Mouse (Mus musculus) lung, postnatal 25 days (tissue): ENCODE data around the gene Armh2.
"Not testable (repeated sequence)": the region's sequence is repeated elsewhere in the genome, so short reads cannot be mapped to it uniquely, and the experiment has no call there.

Experiments
- DNase-seq: peaks from one replicate; pipeline ENCODE4 v3.0.0; 2022; ENCODE audit warnings: low spot score

Gene Armh2

GRCm38 (mm10) chr13:24757820-24758564, 17.0 kb downstream of the Armh2 start:
- DNase-seq, result no peak

- peak; percentile 20 for DNase-seq
Observed at GRCm38 (mm10) chr13:24759451-24759850, 18.4 kb downstream of the Armh2 start.

- no peak for DNase-seq
Observed at GRCm38 (mm10) chr13:24760351-24760870, 19.4 kb downstream of the Armh2 start.

GRCm38 (mm10) chr13:24761083-24761402, 20.0 kb downstream of the Armh2 start:
- no peak for DNase-seq

GRCm38 (mm10) chr13:24761403-24762227, 20.6 kb downstream of the Armh2 start, which contains the start of gene Gmnn:
Gene Gmnn, minus strand, starts transcription at chr13:24761923.
- DNase-seq, result peak; percentile 87

- no peak for DNase-seq
Observed at GRCm38 (mm10) chr13:24762254-24762653, 21.2 kb downstream of the Armh2 start.

- DNase-seq, result not testable (repeated sequence)
Observed at GRCm38 (mm10) chr13:24767809-24768208, 26.8 kb downstream of the Armh2 start.

GRCm38 (mm10) chr13:24771482-24771881, 30.4 kb downstream of the Armh2 start:
- not testable (repeated sequence) for DNase-seq

- DNase-seq, result peak; percentile 71
Observed at GRCm38 (mm10) chr13:24776146-24776844, 35.3 kb downstream of the Armh2 start.

- no peak for DNase-seq
Observed at GRCm38 (mm10) chr13:24778026-24778425, 37.0 kb downstream of the Armh2 start.

GRCm38 (mm10) chr13:24778706-24779380, 37.8 kb downstream of the Armh2 start:
- DNase-seq, result no peak

GRCm38 (mm10) chr13:24781916-24782315, 40.9 kb downstream of the Armh2 start:
- no peak for DNase-seq

GRCm38 (mm10) chr13:24786014-24786490, 45.0 kb downstream of the Armh2 start:
- DNase-seq, result no peak

GRCm38 (mm10) chr13:24787477-24787876, 46.4 kb downstream of the Armh2 start:
- no peak for DNase-seq

- DNase-seq, result peak; percentile 63
Observed at GRCm38 (mm10) chr13:24791349-24791748, 50.3 kb downstream of the Armh2 start.

GRCm38 (mm10) chr13:24792411-24793045, 51.5 kb downstream of the Armh2 start:
- DNase-seq, result no peak
